Mouse (Mus musculus) spleen, postnatal 0 days (tissue): Measurements from ENCODE around the gene Kmt2c. TPM values are rescaled to one million over a fixed set of nuclear protein-coding genes. Genes with fewer than 3 reads are reported as not detected.

Experiments used
- polyA plus RNA-seq: library from polyadenylated mRNA; unstranded; fragments of >200 nt; fragmentation: Nextera tagmentation; extraction: Ambion mirVana; gene quantifications from 2 replicates; pipeline ENCODE4 v1.2.1, GENCODE M21; 2015

Kmt2c gene
- 10.5 and 10.6 TPM in 2 replicates for polyA plus RNA-seq

DNA sequence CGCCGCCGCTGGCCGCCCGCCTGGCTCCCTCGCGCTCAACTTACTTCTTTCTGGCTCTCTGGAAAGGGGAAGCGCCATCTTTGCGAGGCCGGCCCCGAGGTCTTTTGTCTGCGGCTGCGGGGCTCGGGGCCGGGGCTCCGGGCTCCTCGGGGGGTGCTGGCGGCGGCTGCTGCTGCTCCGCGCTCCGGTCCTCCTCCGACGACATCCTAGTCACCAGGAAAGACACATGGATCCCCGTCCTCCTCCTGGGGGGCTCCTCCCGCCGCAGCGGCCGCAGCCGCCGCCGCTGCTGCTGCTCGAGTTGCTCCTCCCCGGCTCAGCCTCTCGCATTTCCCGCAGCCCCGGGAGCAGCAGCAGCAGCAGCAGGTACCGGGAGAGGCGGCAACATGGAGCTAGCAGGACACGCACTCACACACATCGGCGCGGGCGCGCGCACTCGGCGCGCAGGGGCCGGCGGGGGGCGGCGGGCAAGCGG, at the start of gene Kmt2c:
Kmt2c (minus strand) TSS at position 438 of the 475 bp plus-strand sequence.

GRCm38 (mm10) chr5:25515767-25516166, 17.2 kb upstream of the Kmt2c start, which contains the start of gene Cct8l1:
Cct8l1 (plus strand) TSS chr5:25516067.

DNA sequence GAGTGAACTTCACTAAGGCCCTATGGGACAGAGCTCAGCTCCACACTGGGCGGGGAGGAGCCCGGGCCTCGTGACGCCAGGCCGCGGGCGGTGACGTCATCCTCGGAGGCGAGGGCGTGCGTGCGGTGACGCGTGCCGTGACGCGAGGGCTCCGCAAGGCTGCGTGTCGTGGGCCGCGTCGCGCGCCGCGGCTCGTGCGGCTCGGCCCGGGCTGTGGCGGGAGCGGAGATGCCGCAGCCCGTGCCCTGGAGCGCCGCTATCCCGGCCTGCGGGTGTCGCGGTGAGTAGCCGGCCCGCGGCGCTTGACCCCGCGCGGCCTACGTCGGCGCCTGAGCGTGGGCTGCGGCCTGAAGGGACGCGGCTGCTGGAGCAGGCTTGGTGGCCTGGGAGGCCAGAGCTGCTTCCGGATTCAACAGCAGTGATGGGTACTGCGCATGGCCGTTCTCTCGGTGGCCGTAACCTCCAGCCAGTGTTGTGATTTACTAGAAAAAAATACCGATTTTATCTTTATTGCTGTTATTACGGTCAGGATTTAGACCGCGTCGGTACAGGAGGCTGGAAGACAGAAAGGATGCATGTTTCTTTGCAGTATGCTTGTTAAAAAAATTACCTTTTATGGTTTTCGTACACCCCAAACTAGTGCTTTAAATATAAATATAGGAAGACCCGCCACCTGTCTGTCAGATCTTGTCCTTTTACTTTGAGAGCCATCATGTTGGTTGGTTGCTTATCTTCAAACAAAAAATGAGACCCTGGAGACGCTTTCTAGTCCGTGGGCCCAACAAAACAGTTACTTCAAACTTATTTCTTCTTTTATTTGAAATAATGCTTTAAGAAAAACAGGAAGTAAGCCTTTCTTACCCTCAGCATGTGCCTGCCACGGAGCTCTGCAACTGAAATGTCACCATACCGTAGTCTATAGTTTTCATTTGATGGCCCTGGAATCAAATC, 275.6 kb downstream of the Kmt2c start, which contains the start of gene E130116L18Rik:
E130116L18Rik (minus strand) TSS at position 402 of the 951 bp plus-strand sequence.

Other genes starting within 250 kb of the Kmt2c start
- not detected in 2 replicates for gene Cct8l1, start 17.3 kb upstream of the Kmt2c start, polyA plus RNA-seq
- gene Xrcc2, start 207.0 kb upstream of the Kmt2c start, polyA plus RNA-seq = 5.4 and 5.9 TPM in 2 replicates